Comparison of ENCODE assay signal across 8 mouse cellular contexts in genomic region chr19:53809185-53809861, GRCm38 (mm10).
DNase-seq lines count a peak whose midpoint lies in the region; ATAC-seq lines count a peak whose summit lies in the region.
"Had no signal": no experiment of that assay in that cellular context is flagged by ENCODE, and none has a peak within 500 bp of the region (broad histone marks: within the 10 kb centered on the region; RNA-seq: fewer than 3 reads in every experiment).

No protein-coding gene starts in this region.

- ATAC-seq in lung, embryonic 16.5 days (ENCODE audit: low read depth): peak; percentile 29; the same call in 1 of the 2 replicates
- ATAC-seq in erythroid progenitor cell, adult 5-6 weeks (replicated peaks; ENCODE audit: low FRiP score, poor library complexity, severe bottlenecking): 0 out of 2 replicates have a peak, but pooled peaks have one; percentile 61
- ATAC-seq in stomach, embryonic 14.5 days (ENCODE audit: insufficient number of reproducible peaks, insufficient read depth, low FRiP score, low read depth): peak; percentile 28; the same call in 1 of the 2 replicates
- ATAC-seq in midbrain, embryonic 16.5 days: no peak

- peaks cover 29% of the 10 kb centered on the region for H3K4me1 ChIP-seq in lung, embryonic 16.5 days (replicated peaks; ENCODE audit: control insufficient read depth, insufficient read depth, low read length)
- H3K4me1 ChIP-seq in stomach, embryonic 14.5 days (ENCODE audit: control insufficient read depth, insufficient read depth, low read length): peaks cover 14% of the 10 kb centered on the region
- no peaks in the 10 kb centered on the region; the same call in 1 of the 2 replicates for H3K4me1 ChIP-seq in midbrain, embryonic 16.5 days (ENCODE audit: control insufficient read depth, insufficient read depth, low read length)

- H3K4me2 ChIP-seq in lung, embryonic 16.5 days (ENCODE audit: low read depth, low read length): no peak overlapping the region
- H3K4me2 ChIP-seq in stomach, embryonic 14.5 days (replicated peaks; ENCODE audit: low read depth, low read length): no peak overlapping the region
- no peak overlapping the region for H3K4me2 ChIP-seq in midbrain, embryonic 16.5 days (ENCODE audit: low read length)
- H3K4me2 ChIP-seq: midbrain, embryonic 12.5 days had no signal

- intact Hi-C loops in left cerebral cortex, postnatal 14 days (cut with DNase I): loop anchor here (5.0 kb wide), 1 partner anchor 43 kb away; no protein-coding TSS in a partner anchor

- H3K36me3 ChIP-seq in lung, embryonic 16.5 days (ENCODE audit: control insufficient read depth, insufficient read depth, low read length): no peaks in the 10 kb centered on the region
- no peaks in the 10 kb centered on the region for H3K36me3 ChIP-seq in stomach, embryonic 14.5 days (ENCODE audit: control insufficient read depth, insufficient read depth, low read length)
- no peaks in the 10 kb centered on the region for H3K36me3 ChIP-seq in midbrain, embryonic 16.5 days (ENCODE audit: control insufficient read depth, insufficient read depth, low read length)
- H3K36me3 ChIP-seq: midbrain, embryonic 12.5 days had no signal

- no peaks in the 10 kb centered on the region for H3K9me3 ChIP-seq in lung, embryonic 16.5 days (ENCODE audit: control insufficient read depth, low read length)
- no peaks in the 10 kb centered on the region for H3K9me3 ChIP-seq in stomach, embryonic 14.5 days (ENCODE audit: control insufficient read depth, low read depth, low read length)
- H3K9me3 ChIP-seq in midbrain, embryonic 16.5 days (replicated peaks; ENCODE audit: control insufficient read depth, low read length, poor library complexity, severe bottlenecking): no peaks in the 10 kb centered on the region
- H3K9me3 ChIP-seq: midbrain, embryonic 12.5 days had no signal

- H3K27ac ChIP-seq in lung, embryonic 16.5 days (ENCODE audit: low read length): peak overlapping the region; percentile 81
- H3K27ac ChIP-seq in stomach, embryonic 14.5 days (ENCODE audit: low read length): no peak overlapping the region
- no peak overlapping the region for H3K27ac ChIP-seq in midbrain, embryonic 16.5 days (ENCODE audit: low read length)
- H3K27ac ChIP-seq: midbrain, embryonic 12.5 days had no signal

- no peaks in the 10 kb centered on the region for H3K27me3 ChIP-seq in lung, embryonic 16.5 days (ENCODE audit: control insufficient read depth, insufficient read depth, low read depth, low read length)
- H3K27me3 ChIP-seq in stomach, embryonic 14.5 days (ENCODE audit: control insufficient read depth, insufficient read depth, low read length): no peaks in the 10 kb centered on the region
- H3K27me3 ChIP-seq in midbrain, embryonic 16.5 days (ENCODE audit: control insufficient read depth, insufficient read depth, low read depth, low read length): no peaks in the 10 kb centered on the region

- no peak overlapping the region for H3K9ac ChIP-seq in lung, embryonic 16.5 days (ENCODE audit: low read length)
- no peak overlapping the region for H3K9ac ChIP-seq in stomach, embryonic 14.5 days (replicated peaks; ENCODE audit: low read depth, low read length)
- no peak overlapping the region for H3K9ac ChIP-seq in midbrain, embryonic 16.5 days (ENCODE audit: low read depth, low read length)
- H3K9ac ChIP-seq: midbrain, embryonic 12.5 days had no signal

- 26% methylated on average over 7 of the region's 7 CpGs for WGBS in lung, embryonic 16.5 days
- WGBS in stomach, embryonic 14.5 days: 51% methylated on average over 7 of the region's 7 CpGs
- 67% methylated on average over 7 of the region's 7 CpGs for WGBS in midbrain, embryonic 16.5 days

- no peak for DNase-seq in lung, adult 18-20 months
- DNase-seq in left cerebral cortex, postnatal 14 days (ENCODE audit: low spot score in 2 of 2): peak; percentile 62 to 93
- DNase-seq in cerebellum, adult 8-10 months: no peak

- no peak overlapping the region for H3K4me3 ChIP-seq in lung, embryonic 16.5 days (ENCODE audit: low read length)
- no peak overlapping the region for H3K4me3 ChIP-seq in stomach, embryonic 14.5 days (ENCODE audit: low read depth, low read length)
- no peak overlapping the region for H3K4me3 ChIP-seq in midbrain, embryonic 16.5 days (ENCODE audit: low read depth, low read length)
- H3K4me3 ChIP-seq: midbrain, embryonic 12.5 days had no signal

Comparison
In these comparisons a context has a peak if more than half of its experiments do, and no peak if none do; other contexts are left out.
1. DNase-seq: peak in left cerebral cortex, postnatal 14 days (2 of 2); none in lung, adult 18-20 months (0 of 2) and cerebellum, adult 8-10 months (single experiment).